Mouse (Mus musculus): ENCODE measurements around the gene Cdc42ep4.
A peak's percentile ranks its signal among the peaks of the same experiment; 100 is the strongest.

The Cdc42ep4 gene

DNA sequence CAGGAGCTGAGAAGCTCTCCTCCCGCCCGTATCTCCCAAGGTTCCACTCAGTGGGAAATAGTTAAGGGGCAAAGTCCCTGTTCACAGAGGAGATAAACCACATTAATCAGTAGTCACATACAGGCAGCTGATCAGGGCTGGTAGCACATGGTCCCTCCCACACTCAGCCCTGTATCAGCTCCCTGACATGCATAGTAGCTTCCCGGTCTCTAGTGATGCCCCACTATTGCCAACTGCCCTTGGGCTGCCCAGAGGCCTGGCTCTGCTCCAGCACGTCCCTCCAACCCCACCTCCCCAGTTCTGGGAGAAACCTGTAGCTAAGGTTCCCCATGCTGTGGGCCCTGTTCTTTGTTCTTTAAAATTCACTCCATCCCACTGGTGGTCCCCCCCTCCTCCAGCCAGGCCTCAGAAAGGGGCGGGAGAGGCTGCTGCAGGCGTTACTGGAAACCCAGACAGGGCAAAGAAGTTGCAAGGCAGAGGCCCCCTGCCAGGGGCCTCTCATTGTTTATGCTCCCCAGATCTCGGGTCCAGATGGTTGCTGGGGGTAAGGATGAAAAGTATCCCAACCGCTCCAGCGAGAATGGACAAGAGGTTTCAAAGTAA lies 1.8 kb downstream of the Cdc42ep4 start:
- no peak for DNase-seq (ENCODE audit: low spot score in 2 of 2)

DNA sequence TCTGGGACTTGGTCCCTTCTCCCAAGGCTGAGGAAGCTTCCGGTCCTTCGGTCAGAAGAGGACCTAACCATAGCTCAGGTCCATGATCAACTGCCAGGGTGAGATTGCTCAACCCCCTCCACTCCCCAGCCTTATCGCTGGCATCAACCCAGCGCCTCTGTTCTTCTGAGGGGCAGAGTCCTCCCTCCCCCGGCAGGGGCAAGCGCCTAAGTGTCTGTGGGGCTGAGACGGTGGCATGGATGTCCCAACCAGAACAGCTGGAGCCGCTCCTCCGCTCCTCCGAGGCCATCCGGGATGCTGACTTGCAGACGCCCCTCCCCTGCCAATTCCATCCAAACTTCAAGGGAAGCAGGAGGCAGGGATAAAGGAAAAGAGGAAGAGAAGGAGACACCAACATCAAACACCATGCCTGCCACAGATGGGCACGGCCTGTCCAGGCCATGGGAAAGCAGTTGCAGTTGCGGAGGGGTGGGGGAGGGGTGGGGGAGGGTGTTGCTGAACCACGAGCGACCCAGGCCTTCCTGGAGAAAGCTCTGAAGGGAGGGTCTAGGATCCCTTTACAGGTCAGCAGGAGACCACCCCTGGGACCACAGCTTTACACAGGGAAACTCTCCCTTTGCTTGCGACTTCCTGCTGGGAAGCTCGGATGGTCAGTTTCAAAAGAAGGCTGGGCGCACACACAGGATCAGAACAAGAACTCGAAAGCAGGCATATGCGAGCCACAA lies 2.7 kb downstream of the Cdc42ep4 start:
- peak; percentile 50 to 52 for DNase-seq (ENCODE audit: low spot score in 2 of 2)

DNA sequence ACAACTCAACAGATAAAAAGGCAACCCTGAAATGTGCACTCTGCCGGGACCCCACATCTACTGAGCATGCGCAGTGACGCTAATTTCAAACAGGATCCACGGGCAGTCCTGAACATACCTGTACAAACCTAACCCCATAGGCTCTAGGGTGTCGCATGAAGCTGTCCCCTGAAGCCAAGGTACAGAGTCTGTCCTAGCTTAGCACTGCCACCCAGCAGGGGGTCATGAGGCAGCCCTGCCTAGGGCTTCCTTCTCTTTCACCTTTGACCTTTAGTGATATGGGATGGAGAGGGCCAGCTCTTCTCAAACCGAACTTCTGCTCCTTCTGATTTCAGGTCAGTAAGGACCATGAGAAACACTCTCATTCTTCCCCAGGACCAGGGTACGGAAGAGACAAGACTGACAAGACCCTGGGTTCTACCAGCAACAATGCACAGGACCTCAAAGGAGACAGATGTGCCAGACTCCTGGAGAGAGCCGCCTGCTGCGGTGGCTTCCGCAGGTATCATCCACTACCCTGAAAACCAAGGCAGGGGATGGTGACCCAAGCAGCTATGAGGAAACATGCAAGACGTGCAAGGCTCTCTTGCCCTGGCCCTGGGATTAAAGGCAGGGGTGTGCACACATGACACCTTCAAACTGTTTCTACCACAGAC lies 3.8 kb downstream of the Cdc42ep4 start:
- DNase-seq (ENCODE audit: low spot score in 2 of 2): no peak

DNA sequence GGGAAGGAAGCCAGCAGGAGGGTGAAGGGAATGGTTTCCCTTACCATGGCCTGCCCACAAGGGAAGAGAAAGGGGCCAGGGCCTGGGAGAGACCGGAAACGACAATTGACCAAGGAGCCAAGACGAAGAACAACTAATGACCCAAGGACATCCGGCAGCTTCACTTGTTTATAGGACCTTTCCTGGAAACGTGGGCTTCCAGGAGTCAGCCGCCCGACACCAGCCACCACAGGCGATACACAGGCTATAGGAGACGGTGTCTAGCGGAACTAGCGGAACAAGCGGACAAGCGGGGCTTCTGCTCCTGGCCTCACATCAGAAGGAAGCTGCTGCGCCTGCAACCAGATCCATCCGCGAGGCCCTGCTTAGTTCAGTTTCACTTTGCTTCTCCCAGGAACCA lies 4.6 kb downstream of the Cdc42ep4 start:
- peak; percentile 58 to 76 for DNase-seq (ENCODE audit: low spot score in 2 of 2)

DNA sequence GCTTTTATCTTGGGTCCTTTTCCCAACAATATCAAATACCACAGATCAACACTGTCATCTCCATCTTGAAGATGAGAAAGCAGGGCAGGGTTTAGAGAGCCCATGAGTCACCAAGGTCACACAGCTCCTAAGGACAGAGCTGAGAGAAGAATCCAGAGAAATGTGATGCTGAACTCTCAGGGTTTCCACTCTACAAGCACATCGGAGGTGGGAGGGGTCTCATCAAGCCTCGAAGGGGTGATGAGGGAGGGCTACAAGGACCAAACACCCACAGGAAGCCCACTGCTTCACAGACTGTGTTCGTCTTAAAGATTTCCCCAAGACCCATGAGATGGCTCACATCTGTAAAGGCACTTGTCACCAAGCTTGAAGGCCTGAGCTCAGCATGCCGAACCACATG lies 5.7 kb downstream of the Cdc42ep4 start:
- DNase-seq (ENCODE audit: low spot score in 2 of 2): no peak

DNA sequence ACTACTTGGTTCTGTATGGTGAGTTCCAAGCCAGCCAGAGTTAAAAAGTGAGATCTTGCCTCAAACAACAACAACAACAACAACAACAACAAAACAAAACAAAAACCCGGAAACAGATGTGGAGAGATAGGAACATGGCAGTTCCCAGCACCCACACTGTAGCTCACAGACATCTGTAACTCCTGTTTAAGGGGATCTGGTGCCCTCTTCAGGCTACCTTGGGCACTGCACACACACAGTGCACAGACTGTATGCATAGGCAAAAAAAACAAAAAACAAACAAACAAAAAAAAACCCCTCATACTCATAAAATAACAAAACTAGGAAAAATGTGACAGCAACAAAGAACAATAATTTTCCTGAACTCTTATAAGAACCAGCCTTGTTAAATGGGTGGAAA lies 8.7 kb downstream of the Cdc42ep4 start:
- no peak for DNase-seq (ENCODE audit: low spot score in 2 of 2)

DNA sequence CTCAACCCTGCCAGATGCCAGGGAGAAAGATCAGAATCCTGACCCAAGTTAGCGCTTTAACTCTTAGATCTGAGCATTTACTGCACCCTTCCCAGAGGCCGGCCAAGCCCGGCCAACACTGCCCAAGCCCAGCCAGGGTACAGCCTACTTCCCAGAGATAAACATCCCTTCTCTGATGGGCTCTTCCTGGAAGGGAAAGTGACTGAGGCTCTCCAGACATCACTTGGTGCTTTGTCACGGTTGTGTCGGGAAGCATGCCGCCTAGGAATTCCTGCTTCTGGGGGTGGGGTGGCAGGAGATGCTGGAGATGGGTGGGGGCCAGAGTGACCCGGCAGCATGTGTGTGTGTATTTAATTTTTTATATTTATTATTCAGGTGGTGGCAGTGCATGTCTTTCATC lies 11.6 kb downstream of the Cdc42ep4 start:
- no peak for DNase-seq (ENCODE audit: low spot score in 2 of 2)

DNA sequence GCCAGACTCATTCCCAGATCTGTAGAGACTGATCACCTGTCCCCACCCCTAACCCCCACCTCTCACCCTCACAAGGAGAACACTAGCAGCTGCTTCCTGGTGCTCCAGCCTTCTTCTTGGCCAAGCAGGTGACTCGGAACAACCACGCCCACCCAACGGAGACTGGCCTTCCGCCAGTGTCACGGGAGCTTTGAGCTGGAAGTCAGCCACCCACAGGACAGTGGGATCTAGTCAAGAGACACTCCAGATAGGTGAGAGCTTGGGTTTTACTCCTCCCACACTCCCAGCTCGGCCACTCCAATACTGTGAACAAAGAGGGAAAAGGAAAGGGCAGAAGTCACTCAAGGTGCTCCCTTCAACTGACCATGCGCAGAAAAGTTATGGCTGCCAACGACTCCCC lies 12.5 kb downstream of the Cdc42ep4 start:
- no peak for DNase-seq (ENCODE audit: low spot score in 2 of 2)

DNA sequence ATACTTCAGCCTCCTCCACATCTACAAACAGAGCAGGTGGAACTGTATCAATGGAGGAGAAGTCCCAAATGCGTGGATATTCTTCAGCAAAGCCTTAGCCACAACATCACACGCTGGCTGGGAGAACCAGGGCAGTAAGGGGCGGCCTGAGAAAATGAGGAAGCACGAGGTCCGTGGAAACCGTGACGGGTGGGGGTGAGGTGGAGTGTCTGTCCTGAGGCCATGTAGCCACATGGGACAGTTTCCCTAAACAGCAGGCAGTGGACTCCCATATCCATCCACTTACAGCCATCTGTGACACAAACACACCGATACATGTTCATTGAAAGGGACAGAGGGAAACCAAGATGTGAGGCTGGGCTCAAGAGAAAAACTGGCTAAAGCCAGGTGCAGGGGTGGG lies 13.8 kb downstream of the Cdc42ep4 start:
- no peak for DNase-seq (ENCODE audit: low spot score in 2 of 2)

DNA sequence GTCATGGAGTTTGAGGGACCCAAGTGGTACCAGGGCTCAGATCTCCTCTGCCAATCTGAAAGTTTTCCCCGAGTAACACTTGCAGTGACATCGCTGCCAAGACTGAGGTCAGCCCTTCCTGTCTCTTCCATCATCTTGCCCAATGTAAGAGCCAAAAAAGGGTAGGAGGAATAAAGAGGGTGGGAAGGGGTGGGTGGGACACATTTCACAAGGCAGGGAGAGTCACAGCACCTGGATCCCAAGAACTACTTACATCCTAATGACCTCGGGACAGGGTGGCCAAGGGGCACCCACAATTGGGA lies 14.2 kb downstream of the Cdc42ep4 start:
- DNase-seq (ENCODE audit: low spot score in 2 of 2): no peak

DNA sequence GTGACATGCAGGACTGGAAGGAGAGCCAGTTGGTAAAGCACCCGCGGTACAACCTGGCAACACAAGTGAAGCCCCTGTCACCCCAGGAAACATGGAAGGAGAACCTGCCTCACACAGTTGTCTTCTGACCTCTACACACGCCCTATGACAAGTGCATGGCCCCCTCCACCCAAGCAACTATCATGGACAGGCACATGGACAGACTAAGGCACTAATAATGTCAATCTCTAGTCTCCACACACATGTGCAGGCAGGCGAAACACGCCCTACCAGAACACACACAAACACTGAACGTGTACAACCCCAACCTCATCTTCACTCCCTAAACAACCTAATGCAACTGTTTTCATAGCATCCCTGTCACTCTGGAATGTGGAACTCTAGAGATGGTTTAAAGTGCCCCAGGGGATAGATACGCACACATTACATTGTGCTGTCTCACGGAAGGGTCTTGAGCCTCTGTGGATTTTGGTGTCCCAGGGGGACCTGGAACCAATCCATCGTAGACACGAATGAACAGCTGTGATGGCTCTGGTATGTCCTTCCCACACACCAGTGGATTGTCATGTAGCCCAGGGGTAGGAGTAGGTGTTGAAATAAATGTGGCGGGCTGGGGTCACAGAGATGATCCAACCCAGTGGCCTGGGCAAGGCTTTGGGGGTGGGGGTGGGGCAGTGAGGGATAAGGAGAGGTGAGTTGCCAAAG lies 14.7 kb downstream of the Cdc42ep4 start:
- DNase-seq (ENCODE audit: low spot score in 2 of 2): no peak

DNA sequence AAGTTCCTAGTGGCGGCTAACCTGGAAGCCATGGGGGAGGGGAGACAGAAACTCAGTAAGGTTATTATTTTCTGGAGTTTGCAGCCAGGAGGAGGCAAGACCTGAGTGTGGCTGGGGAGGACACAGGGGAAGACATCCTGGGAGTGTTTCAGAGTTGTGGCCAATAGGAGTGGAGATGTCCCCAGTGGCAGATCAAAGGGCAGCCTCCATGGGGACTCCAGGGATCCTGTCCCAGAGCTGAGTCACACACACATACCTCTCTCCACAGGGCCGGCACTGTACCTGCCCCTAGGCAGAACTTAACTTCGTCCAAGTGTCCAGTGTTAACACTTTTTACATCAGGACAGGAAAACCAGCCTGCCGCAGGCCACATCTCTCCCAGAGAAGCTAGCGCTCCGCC lies 16.5 kb downstream of the Cdc42ep4 start:
- no peak for DNase-seq (ENCODE audit: low spot score in 2 of 2)

DNA sequence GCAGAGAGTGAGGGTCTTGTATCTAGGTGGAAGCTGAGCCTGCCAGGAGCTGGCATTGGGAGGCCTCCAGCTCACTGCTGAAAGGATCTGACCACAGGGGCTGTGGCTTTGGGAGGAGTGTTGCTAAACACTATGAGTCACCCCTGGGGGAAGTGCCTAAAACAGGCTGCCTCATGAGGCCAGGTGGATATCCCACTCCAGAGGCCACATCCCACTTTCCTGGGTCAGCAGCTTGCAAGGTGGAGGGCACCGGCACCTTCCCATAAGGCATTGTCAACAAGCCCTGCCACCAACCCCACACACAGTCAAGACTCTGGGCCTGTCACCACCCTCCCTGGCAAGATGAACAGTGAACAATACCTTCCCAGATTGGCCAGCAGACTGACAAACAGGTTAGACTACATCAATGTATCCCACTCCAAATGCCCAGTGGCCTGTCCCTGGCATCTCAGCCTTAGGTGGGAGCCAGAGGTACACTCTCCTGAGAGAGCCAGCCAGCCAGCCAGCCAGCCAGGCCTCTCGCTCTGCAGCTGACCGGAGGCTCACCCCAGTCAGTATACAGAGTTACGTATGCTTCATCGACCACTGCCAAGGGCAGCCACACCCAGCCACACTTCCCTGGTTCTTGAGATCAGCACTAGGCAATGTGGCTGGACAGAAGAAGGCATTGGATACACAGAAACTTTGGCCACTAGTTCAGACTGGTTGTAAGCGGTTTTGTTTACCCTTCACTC lies 17.9 kb downstream of the Cdc42ep4 start:
- DNase-seq (ENCODE audit: low spot score in 2 of 2): no peak

DNA sequence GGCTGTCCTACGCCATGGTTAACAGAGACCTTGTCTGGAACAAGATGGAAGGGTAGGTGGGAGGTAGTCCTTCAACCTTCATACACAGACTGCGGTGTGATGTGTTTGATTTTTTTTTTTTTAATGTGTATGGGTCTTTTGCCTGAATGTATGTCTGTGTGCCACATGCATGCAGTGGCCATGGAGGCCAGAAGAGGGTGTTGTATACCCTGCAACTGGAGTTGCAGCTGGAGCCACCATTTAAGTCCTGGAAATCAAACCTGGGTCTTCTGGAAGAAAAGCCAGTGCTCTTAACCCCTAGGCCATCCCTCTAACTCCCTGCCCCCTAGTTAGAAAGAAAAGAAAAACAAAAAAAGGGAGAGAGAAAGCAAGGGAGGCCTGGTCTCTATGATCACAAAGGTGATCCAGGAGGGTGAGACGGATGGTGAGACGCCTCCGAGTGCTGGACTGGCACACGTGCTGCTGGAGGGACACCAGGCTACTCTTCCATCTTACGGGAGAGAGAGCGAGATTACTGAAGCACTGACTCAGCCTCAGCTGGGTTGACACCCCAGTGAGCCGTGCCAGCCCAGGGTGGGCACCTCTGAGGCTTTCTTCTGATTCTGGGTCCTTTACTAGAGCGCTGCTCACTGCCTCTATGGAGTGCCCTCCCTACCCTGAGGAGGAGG lies 19.6 kb downstream of the Cdc42ep4 start:
- DNase-seq (ENCODE audit: low spot score in 2 of 2): no peak

DNA sequence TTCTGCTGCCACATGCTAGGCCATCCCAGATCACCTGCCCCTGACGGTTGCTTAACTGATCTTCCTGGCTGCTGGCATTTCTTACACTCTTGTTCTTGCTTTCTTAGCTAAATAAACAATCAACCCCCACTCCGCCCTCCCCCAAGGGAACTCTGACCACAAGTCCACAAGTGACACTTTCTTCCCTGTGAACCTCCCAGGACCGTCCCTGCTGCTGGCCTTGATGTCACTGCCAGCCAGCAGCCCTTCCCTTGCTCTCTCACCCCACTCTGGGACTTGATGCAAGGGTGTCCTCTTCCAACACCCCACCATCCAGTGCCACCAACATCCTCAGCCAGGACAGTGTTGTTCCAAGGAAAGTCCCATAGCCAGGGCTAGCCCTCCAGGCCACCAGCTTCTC lies 20.8 kb downstream of the Cdc42ep4 start:
- no peak for DNase-seq (ENCODE audit: low spot score in 2 of 2)

DNA sequence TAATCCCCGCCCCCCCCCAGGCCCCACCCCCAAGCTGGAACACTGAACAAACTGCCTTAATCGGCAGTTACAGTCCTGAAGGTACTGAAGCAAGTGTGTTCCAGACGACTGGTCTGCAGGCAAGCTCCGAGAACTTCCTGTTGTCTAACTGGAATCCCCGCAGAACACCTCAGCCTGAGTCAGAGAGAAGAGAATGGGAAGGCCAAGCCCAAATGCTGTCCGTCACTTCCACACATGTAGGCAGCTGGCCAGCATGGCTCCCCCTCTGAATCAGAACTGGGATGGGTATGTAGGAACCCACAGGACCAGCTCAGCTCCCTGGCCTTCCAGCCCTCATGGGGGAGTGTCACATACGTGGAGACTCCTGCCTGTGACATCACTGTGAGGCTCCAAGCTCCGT lies 21.8 kb downstream of the Cdc42ep4 start:
- DNase-seq (ENCODE audit: low spot score in 2 of 2): no peak

DNA sequence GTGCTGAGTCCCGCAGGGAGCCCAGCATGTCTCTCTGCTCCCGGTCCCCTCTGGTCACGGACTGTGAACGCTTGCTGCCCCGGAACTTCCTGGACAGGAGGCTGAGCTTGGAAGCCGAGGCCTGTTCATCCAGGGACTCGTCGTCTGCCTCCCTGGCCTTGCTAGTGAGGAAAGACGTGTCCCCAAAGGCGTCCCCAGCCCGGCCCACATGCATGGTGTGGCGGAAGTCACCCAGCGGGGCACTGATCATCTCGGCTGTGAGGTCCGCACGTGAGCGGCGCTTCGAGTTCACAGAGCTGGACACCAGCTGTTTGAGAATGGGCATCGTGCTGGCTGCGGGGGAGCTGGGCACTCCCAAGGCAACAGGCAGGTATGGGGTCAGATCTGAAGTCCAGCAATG lies 22.4 kb downstream of the Cdc42ep4 start:
- DNase-seq (ENCODE audit: low spot score in 2 of 2): no peak

DNA sequence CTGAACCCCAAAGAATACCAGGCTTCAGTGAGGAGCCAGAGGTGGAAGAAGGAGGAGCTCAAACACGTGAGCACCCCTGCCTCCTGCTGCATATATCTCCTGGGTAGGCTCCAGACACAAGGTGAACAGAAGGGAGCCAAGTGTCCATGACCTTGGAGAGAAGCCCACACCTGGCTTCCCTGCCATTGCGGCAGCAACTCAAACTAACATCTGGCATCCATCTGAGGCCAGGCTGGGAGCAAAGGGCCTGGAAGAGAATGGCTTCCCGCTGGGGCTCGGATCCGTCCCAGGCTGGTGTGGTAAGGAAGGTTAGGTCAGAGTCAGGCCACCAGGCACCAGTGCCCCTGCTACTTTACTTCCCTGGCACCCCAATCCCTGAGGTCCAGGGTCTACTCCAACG lies 23.7 kb downstream of the Cdc42ep4 start:
- no peak for DNase-seq (ENCODE audit: low spot score in 2 of 2)

DNA sequence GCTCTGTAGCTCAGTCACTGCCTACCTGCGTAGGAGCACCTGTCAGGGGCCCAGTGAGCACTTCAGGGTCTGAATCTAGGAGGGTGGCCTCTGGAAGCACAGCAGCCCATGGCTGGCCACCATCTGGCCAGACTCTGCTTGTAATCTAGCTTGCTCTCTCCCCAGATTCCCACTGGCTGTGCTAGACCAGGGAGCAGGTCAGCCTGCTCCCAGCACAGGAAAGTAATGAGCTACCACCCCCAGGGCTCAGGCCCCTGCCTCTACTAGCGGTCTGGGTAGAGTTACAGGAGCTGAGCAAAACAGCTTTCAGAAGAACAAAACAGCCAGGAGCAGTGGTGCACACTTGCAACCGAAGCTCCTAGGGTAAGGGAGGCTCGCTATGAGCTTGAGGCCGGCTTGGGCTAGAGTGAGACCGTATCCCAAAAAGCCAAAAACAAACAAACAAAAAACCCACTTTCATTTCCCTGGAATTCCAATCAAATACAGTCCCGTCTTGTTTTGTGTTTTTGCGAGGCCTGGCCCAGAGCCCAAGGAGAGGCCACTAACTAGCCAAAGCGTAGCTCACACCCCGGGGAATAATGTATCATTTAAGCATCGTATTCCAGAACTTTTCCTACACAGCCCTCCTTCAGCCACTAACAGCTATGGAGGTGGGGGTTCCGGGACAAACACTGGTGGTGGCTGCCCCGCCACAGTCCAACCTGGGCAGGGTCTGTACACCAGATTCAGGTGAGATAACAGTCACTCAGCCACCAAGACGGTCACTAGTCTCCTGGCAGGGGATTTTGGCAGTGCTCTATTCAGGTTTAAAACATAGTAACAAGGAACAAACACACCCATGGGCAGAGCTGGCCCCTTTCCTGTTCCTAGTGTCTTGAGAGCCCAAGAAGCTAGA lies 24.4 kb downstream of the Cdc42ep4 start:
- DNase-seq (ENCODE audit: low spot score in 2 of 2): no peak

DNA sequence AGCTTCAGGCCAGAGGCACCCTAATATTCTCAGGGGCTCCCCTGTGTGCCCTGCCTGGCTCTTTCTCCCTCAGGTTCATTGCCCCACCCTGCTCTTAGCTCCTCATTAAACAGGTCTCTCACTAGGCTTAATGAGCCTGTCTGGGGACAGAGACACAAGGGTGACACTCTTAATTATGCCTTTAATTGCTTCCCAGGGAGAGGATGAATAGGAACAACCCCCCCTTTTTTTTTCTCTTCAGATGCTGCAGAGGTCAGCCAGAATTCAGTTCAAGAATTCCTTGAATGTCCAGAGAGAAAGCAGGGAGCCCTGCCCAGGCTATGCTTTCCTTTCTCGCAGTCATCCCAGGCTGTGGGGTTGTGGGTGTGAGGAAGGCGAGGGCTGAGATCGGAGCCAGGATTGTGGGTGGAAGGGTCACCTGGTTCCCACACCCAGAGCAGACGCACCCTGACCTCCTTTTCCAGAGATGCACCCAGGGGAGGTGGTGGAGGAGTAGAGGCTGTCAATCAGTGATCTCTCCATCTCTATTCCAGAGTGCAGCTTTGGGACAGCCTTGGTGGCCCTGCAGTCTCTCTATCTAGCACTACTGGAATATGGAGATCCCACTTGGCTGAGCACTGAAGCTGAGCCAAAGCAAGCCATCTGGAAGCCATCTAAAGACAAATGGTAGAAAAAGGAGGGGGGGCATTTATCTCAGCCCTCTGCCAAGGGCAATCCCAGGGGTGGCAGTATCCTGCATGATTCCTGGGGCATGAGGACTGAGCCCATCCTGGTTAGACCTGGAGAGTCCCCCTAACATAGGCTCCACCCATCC lies 26.2 kb downstream of the Cdc42ep4 start:
- peak; percentile 60 to 74 for DNase-seq (ENCODE audit: low spot score in 2 of 2)
